Mouse (Mus musculus) kidney, adult 9 months (tissue): ENCODE results near the gene Naa35.

Experiments used
- DNase-seq: peaks from one replicate; pipeline ENCODE4 v3.0.0; 2022

Naa35 gene

DNA sequence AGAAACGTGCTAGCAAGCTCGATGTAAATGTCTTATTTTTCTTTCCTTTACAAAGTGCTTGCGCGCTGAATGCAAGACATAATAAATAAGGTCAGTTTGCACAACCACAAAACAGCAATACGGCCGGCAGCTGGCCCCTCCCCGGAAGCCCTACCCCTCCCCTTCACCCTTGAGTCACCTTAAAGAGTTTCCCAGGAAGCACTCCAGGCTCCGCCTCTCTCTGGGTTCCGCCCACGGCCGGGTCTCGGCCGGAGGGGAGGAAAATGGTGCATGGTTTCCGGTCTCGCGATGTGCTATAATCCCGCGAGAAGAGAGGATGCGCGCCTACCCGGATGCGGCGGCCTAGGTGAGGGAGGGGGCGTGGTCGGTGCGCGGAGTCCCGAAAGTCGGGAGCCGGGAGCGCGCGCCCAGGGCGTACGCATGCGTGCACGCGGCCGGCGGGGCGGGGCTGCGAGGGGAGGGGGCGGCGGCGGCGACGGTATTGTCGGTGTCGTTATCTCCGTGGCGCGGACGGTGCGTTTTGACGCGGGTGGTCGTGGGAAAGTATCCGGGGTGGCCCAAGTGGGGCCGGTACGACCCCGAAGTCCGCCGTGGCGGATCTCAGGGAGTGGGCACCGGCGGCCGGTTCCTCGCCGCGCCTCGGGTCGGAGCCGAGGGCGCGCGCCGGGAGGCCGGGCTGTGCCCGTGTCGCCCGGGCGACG, at the start of gene Naa35, which contains the start of gene Agtpbp1:
TSS of gene Naa35 (plus strand) at position 313 of the 701 bp plus-strand sequence.
TSS of gene Agtpbp1 (minus strand) at position 281 of the 701 bp plus-strand sequence.
- peak; percentile 100 for DNase-seq

DNA sequence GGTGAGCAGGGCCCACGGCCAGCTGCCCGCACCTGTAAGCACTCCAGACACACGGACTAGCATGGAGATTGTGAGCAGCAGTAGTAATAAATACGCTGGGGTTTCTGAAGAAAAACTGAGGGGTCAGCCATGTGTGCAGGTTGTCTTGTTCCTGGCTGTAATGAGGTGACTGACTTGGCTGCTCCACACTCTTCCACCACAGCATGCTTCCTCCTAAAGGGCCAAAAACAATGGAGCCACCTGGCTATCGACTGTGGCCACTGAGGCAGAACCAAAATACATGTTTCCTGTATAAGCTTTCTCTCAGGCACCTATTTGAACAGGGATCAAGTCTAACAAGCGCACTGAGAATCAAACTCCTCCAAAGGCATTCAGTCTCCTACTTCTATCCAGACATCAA, 49.3 kb upstream of the Naa35 start:
- no peak for DNase-seq

DNA sequence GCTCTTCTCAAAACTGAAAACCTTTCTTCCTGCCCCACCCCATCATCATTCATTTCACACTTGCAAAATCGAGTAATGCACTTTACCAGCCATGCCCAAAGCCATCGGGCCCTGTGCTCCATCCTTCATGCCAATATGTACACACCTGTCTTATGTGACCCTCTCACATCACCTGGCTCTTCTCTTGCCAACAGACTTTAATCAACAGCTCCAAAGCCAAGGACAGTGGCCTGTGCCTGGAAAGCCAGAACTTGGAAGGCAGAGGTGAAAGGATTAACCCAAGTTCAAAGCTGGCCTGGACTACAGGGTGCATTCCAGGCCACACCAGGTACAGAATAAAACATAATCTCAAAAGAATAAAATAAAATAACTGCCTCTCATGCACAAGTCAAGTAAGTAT, 48.4 kb upstream of the Naa35 start:
- DNase-seq, result no peak

DNA sequence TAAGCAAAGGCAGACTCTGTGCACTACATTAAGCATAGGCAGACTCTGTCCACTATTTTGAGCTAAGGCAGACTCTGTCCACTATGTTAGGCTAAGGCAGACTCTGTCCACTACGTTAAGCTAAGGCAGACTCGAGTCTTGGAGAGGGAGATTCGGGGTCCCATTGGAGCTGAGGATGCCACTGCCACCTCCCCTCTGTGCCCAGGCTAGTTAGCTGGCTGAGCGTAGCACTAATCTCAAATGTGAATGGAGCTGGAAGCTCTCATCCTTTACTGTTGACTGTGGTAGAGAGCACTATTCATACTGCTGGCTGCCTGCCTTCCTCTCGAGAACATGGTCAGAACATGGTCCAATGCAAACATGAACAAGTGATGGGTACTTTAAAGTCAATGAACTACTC, 46.4 kb upstream of the Naa35 start:
- DNase-seq, result no peak

DNA sequence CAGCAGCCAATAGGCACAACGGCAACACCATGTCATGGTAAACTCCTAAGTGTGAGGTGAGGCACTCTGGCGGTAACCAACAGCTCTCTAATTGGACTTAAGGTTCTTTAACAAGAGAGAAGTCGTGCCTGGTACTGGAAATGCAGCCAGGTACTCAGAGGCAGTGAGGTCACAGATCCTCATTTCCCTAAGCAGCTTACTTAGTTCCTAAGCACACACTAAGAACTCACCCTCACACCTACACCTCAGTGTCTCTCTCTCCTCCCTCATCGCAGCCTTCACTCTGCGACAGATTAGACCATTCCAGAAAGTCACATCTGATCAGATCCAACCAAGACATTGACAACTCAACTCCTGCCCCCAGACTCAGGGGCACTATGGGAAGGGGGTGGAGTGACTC, 45.0 kb upstream of the Naa35 start:
- DNase-seq, result no peak

DNA sequence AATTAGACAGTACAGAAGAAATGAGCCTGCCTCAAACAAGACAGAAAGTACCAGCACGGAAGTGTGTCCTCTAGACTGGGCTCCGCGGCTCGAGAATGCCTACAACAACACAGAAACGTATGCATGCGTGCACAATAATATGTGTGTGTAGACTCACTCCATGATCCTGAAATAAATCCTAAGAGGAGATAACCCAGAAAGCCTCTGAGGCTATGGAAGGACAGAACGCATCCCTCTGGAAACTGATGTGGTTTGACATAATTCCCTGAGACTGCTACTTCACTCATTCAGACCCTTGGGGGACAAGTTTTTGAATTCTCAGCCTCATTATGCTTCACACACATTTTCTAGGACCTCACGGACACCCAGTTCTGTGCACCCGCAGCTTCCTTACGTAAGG, 42.6 kb upstream of the Naa35 start:
- DNase-seq, result no peak

DNA sequence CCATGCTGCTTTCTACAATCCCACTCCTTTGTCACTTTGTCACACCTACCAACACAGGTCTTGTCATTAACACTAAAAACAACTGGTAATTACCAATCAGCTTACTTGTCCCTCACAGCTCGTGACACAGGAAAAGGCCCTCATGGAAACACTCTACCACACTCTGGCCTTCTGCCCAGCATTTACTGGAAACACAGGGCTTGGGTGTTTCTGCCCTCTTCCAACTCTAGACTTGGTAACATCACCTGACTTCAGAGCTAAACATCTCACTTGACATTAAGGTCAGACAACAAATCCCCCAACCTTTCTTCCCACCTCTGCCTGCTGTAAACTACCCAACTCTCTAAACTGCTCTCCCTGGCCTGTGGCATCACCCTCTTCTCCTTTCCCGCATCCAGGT, 38.0 kb upstream of the Naa35 start:
- DNase-seq, result peak; percentile 38

DNA sequence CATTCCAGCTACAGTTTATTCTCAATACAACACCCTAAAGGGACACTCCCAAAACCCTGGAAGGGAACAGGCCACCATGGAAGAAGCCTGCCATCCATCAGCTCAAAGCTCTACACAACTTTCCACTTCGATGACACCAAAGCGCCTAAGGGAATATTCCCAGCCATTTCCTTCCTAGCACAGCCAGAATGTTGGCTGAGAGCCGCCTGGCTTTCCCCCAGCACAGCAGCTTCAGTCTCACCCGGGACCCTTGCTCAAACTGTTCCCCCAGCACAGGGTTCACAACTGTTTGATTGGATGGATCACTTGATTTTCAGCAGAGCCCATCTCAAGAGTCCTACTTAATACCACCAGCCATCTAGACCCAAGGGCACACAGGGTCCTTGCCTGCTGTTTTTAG, 37.3 kb upstream of the Naa35 start:
- peak; percentile 44 for DNase-seq

DNA sequence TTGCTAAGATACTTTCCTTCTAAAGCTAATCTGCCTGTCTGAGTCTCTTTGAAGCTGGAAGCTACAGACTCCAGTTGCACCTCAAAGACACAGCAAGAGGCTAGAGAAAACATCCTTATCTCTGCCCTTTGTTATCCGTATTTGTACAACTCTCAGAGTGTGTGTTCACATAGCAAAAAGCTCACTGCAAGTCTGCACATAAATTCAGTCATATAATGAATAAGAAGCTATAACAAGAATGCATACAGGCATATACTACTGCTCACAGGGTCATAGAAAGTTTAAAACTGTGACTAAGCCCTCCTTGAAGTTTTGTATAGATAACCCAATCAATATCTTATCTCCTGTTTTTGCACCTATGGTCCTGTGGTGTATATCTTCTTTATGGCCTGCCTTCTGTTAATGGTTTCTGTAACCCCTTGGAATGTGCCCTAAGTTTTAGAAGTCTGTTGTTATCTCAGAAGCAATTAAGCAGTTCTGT, 35.7 kb upstream of the Naa35 start:
- DNase-seq, result no peak

DNA sequence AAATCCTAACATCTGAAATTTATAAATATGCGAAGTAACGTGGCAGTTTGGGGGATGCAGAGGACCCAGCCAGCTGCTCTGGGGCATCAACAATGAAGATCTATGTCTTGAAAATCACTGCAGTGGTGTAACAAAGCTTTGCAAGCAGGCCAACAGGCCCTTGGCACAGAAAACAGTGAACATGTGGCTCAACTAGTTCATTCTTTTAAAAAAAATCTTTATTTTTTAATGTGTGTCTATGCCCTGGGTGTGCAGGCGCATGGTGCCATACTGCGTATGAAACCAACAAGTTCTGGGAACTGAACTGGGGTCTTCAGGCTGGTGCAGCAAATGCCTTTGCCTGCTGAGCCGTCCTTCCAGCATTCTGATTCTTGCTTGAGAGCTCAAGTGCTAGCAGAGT, 32.8 kb upstream of the Naa35 start:
- DNase-seq, result no peak

DNA sequence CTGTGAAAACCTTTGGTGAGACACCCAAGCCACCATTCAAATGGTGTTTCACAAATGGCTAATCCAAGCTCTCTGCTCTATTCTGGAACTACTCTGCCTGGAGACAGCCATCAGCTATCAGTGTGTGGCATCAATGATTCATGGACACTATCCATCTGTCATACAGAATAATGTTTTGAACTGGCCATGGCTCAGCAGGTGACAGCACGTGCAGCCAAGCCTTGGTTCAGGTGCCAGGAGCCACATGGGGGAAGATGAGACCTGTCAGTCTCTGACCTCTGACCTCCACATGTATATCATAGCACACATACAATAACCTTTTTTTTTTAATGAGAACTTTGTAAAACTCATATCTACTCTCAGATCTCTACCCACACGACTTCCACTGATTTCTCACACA, 32.3 kb upstream of the Naa35 start:
- DNase-seq, result no peak

DNA sequence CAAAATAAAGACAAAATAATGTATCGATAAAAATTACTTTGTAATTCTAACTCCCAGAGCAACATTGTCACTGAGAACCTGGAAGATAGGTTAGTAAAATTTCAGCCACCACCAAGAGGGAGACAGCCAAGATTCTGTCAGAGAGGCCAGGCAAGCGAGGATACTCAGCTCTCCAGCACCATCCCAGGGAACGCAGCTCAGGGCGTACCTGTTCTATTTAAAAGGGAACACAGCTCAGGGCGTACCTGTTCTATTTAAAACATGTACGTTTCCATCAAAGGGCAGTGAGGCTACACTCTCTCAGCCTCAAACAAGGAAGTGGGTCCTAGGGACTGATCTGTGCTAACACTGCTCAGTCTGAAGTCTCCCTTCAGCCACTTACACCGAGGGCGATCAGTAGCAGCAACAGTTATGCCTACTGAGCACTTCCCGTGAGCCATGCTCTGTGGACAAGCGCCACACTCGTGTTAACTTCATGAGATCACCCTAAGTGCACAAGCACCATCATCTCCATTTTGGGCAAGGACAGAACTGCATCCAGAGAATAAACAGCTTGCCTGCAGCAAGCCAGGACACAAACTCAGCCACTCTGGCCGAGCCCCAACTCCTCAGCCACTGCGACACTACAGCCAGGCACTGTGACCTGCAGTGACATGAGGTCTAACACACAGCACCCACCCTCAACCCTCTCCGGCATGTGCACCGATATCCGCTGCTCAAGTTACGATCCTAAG, 30.1 kb upstream of the Naa35 start:
- no peak for DNase-seq

DNA sequence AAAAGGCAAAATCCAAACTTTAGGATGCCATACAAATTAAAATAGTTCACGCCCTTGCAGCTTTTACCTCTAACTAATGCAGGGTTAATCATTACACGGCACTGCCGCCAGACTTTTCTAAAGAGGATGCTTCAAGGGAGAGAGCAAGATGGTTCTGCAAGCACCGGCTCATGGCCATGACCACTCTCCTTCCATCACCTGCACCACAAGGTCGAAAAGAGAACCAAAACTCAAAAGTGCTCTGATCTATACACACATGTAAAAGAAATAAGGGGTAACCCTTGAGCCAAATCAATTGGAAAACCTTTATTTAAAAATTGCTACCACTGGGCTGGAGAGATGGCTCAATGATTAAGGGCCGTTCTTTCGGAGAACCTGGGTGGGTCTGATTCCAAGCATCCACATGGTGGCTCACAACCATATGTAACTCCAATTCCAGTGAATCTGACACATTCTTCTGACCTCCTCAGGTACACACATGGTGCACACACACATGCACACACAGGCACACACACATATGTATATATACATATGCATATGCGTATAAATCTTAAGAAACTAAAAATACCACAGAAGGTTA, 29.4 kb upstream of the Naa35 start:
- DNase-seq, result peak; percentile 27

DNA sequence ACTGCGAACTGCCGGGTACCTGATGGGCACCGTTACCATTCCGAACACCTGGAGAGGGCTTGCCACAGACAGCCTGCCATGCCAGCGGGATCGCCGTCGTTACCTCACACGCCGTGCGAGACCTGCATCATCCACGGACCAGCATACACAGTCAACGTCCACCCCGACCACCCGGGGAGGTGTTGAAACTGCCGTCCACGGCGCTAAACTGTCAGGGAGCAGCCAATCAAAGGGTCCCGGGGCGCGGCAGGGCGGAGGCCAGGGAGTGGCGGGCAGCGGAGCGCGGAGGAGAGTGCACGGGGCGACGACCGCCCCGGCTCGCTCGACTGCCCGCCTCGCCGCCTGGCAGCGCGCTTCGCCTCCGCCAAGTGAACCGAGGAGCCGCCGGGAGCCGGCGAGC, 28.4 kb upstream of the Naa35 start:
- peak; percentile 53 for DNase-seq

DNA sequence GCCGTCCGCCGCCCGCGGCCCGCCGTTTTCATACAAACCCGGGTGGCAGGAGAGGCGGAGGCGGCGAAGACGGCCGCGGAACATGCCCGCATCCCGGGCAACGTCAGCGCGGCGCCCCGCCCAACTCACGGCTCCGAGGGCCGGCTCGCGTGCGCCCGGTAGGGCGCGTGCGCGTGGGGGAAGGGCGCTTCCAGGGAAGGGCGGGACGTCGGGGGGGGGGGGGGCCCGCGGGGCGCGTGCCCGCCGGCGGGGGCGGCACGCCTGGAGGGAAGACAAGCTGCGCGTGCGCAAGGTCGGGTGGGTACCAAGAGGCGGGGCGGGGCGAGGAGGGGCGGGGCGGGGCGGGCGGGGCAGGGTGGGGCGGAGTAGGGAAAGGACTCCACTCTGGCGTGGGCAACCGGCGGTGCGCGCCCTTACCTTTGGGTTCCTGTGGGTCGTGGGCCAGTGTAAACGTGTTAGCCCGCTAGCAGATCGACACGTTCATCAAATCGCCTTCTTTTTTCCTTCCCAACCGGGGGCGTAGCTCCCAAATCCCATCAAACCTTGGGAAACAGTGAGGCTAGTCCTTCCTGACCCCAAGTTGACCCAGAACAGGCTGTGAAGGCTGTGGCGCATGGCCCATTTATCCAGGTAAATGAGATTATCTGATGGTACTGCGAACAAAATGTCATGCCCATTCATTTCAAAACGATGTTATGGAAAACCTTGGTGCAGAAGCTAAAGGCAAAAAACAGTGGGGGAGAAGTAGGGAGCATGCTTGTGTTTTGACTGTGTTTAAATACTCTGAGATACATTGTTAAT, 27.7 kb upstream of the Naa35 start:
- DNase-seq, result peak; percentile 83

DNA sequence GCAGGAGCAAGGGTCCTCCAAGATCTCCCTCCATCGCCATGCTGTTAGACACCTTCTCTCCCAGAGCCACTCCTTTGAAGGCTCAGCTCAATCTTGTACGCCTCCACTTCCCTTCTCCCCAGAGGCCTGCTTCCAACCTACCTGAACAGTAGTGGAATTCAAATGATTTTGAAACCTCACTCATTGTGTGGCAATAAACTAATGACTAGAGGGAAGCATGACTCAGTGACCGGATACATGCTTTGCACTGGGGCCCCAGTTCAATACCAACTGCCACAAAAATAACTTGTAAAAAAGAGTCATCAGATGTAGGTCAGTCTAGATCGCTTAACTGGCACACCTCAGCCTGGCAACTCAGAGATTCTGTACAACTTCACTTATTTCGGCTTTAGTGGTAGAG, 26.3 kb upstream of the Naa35 start:
- DNase-seq, result no peak

DNA sequence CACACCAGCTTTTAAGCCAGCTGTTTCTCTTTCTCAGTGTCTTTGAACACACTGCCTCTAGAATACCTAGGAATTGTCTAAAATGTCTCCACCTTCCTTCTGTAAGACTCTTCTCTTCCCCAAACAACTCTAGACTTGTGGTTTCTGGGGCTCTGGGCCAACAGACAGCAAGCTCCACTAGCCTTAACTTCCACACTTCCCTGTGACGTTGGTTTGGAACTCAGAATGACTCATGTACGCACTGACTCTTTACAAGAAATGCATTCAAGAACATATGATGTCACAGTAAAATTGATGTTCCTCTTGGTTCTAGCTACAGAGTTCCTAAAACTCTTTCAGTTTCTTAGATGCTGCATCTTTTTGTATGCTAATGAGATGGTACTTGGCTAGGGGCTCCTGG, 22.6 kb upstream of the Naa35 start:
- no peak for DNase-seq

DNA sequence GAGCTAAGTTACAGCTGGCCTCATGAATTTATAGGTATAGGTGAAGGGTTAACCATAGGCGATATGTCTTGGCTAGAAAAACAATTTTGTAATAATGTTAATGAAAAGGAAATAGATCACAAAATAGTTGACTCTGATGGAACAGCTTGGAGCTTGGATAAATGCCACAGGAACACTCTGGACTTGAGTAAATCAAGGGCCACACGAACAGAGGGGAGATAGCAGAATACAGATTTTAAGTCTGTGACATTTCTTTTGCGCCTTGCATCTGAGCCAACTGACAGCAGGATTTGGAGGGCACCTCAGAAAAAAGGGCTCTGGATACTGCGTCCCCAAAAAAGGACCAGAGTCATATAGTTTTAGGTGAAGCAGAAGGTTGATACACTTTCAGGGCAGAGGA, 20.6 kb upstream of the Naa35 start:
- no peak for DNase-seq

DNA sequence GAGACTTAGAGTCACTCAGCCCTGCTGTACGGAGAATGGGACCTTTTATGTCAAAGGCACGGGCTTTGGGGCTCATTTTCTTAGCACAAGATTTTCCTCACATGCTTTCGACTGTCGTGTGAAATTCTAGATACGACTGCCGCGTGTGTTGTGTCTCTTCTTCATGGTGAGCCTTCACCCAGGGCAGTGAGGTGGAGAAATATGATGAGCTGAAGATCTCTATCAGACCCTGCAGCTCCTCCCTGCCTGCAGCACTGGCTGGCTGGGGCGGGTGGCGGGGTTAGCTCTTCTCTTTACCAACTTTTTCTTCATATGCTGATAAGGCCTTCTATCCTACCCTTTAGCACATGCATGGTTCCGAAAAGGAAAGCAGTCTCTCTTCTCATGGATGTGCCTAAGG, 20.1 kb upstream of the Naa35 start:
- no peak for DNase-seq

DNA sequence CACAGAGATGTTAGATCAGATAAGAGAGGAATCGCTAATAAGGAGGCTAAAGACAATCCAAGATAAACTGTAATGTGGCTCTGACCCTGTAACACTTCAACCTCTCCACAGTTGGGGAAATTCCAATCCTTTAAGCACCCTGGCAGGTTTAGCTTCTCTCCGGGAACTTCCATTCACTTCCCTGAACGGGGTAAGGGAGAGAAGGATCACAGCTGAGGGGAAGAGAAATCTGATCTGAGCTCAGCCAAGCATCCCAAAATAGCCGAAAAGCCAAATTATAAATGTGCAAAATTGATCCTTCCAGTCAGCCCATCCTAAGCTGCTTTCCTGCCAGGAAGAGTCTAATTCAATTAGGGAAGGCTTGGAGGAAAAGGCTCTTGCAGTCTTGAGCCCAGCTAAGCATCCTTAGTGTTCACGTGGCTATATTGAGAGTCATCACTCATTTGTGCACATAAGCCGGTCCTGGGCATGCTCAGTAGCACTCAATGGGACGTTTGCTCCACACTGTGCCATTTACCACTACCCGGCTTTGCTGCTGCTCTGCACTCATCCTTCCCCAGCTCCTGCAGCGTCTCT, 19.0 kb upstream of the Naa35 start:
- no peak for DNase-seq

DNA sequence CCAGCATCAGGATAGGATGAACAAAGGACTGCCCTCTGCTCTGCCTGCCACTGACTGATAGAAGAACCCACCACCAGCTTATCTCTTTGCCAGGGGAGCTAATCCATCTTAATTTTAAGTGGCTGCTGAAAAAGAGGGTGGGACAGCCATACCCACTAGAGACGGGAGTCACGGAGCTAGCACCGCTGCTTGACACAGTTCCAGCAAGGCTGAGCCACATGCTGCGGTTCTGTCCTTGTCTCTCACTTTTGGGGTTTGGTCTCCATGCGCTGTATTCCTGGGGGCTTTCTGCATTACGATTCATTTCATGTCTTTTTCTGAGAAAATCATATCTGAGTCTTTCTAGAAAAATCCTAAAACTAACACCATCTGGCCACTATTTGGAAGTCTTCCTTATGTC, 14.0 kb upstream of the Naa35 start:
- no peak for DNase-seq

DNA sequence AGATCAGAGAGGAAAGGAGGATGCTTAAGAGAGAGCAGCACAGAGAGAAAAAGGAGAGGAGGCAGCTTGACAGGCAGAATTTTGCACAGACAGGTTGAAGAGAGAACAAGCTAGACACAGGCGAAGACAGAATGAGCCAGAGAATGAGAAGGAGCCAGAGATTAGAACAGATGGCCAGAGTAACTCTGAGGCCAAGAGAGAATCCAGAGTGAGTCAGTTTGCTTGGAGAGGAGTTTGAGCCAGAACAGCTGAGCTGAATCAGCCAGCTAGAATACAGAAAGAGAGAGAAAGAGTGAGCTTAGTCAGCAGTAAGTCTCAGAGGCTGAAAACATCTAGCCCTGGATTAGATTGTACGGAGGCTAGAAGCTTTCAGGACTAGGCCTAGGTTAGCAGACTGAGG, 12.5 kb upstream of the Naa35 start:
- DNase-seq, result no peak

DNA sequence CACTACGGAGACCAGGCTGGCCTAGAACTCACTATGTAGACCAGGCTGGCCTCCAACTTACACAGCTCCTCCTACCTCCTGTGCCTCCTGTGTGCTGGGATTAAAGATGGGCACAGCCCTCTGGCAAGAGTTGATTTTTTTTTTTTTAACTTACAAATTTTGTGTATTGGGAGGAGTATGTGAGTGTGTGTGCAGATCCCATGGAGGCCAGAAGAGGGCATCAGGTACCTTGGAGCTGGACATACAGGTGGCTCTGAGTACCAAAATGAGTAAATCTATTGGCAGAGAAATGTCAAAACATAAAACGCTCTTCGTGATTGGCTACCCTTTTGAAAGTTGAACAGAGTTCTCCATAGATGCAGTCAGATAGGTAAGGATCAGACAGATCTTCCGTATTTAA, 4.1 kb upstream of the Naa35 start:
- no peak for DNase-seq
